Mouse (Mus musculus): Measurements from ENCODE around the gene Sec14l1.

- TF ChIP-seq CTCF (conservative IDR thresholded peaks at IDR 0.05; ENCODE audit: insufficient read depth, insufficient read length, low read depth, low read length) (no peak), POLR2A (IDR thresholded peaks at IDR 0.05; ENCODE audit: low read depth, low read length) (no peak)
These were observed 60.0 kb downstream of the Sec14l1 start for GRCm38 (mm10) chr11:117174924-117175323.

Data from kidney, adult 2 months (tissue).